Mouse (Mus musculus) midbrain, embryonic 15.5 days (tissue): ENCODE results near the gene Fam234a. TPM values are rescaled to one million over a fixed set of nuclear protein-coding genes. Genes with fewer than 3 reads are reported as not detected.

ENCODE experiments used
- ATAC-seq: fragments of 200-750 bp; cut with Nextera tagmentation; replicated peaks from 2 replicates; pipeline ENCODE4 v1.8.0; 2017; ENCODE audit warnings: moderate TSS enrichment
- H3K27ac ChIP-seq: fragments of 300-500 bp; sonication (generic); 2 replicates; pipeline ENCODE4 v1.5.1; 2015; ENCODE audit warnings: mild to moderate bottlenecking, inconsistent platforms
- H3K27me3 ChIP-seq: fragments of 300-500 bp; sonication (generic); replicated peaks from 2 replicates; pipeline ENCODE4 v1.6.1; 2015; ENCODE audit warnings: inconsistent platforms
- H3K36me3 ChIP-seq: fragments of 300-500 bp; sonication (generic); replicated peaks from 2 replicates; pipeline ENCODE4 v1.6.1; 2015; ENCODE audit warnings: inconsistent platforms
- H3K4me1 ChIP-seq: fragments of 300-500 bp; sonication (generic); 2 replicates; pipeline ENCODE4 v1.6.1; 2015; ENCODE audit warnings: inconsistent platforms
- H3K4me2 ChIP-seq: fragments of 300-500 bp; sonication (generic); 2 replicates; pipeline ENCODE4 v1.6.1; 2015; ENCODE audit warnings: inconsistent platforms, mild to moderate bottlenecking, moderate library complexity
- H3K4me3 ChIP-seq: fragments of 300-500 bp; sonication (generic); 2 replicates; pipeline ENCODE4 v1.5.1; 2015; ENCODE audit warnings: mild to moderate bottlenecking, inconsistent platforms
- H3K9ac ChIP-seq: fragments of 300-500 bp; sonication (generic); 2 replicates; pipeline ENCODE4 v1.6.1; 2015; ENCODE audit warnings: mild to moderate bottlenecking, inconsistent platforms
- H3K9me3 ChIP-seq: fragments of 300-500 bp; sonication (generic); 2 replicates; pipeline ENCODE4 v1.6.1; 2016; ENCODE audit warnings: inconsistent platforms
- WGBS: fragments of 180-500 bp; shearing (Covaris S2); methylation state at CpG from one replicate; pipeline ENCODE4 v1.1.7; 2015; ENCODE audit warnings: mixed read lengths; 5-methylcytosine and 5-hydroxymethylcytosine counted together
- polyA plus RNA-seq: library from polyadenylated mRNA; unstranded; fragments of >200 nt; fragmentation: Nextera tagmentation; extraction: Ambion mirVana; gene quantifications from 2 replicates; pipeline ENCODE4 v1.2.1, GENCODE M21; 2015

The Fam234a gene
- polyA plus RNA-seq, 1 experiment from 2014 or later: 31.7 TPM

DNA sequence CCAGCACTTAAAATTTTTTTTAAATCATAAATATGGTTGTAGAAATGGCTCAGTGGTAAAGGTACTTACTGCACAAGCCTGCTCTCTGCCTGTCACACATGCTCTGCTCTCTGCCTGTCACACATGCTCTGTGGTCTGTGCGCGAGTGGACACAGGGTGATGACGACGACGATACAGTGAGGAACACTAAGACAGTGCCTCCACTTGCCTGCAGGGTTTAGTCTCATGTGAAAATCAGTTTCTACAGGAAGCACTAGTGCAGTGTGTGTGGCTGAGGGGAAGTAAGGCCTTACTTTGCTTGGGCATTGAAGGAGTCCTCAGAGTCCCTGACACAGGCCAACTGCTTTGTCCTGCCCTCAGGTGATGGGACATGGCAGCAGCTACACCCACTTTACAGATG lies 14.3 kb downstream of the Fam234a start:
- H3K9ac ChIP-seq: no peak overlapping the region
- H3K4me2 ChIP-seq: no peak overlapping the region
- H3K4me1 ChIP-seq: no peaks in the 10 kb centered on the region
- over 99% methylated on average over 5 of the region's 5 CpGs for WGBS
- no peaks in the 10 kb centered on the region for H3K36me3 ChIP-seq
- H3K27me3 ChIP-seq: no peaks in the 10 kb centered on the region
- H3K9me3 ChIP-seq: no peaks in the 10 kb centered on the region
- H3K27ac ChIP-seq: no peak overlapping the region
- no peak for ATAC-seq
- no peak overlapping the region for H3K4me3 ChIP-seq

- Histone ChIP-seq H3K27ac (no peak overlapping the region), H3K9me3 (no peaks in the 10 kb centered on the region), H3K4me3 (no peak overlapping the region), H3K27me3 (no peaks in the 10 kb centered on the region), H3K9ac (no peak overlapping the region), H3K4me1 (no peaks in the 10 kb centered on the region), H3K36me3 (no peaks in the 10 kb centered on the region), H3K4me2 (no peak overlapping the region)
- 83% methylated on average over 12 of the region's 12 CpGs for WGBS
- ATAC-seq: no peak
Observed at GRCm38 (mm10) chr17:26225150-26225549, 18.9 kb downstream of the Fam234a start.

GRCm38 (mm10) chr17:26221508-26221907 lies 22.5 kb downstream of the Fam234a start:
- H3K27me3 ChIP-seq: no peaks in the 10 kb centered on the region
- ATAC-seq: no peak
- H3K4me3 ChIP-seq: no peak overlapping the region
- 86% methylated on average over 2 of the region's 2 CpGs for WGBS
- no peaks in the 10 kb centered on the region for H3K4me1 ChIP-seq
- H3K9ac ChIP-seq: no peak overlapping the region
- H3K4me2 ChIP-seq: no peak overlapping the region
- H3K36me3 ChIP-seq: no peaks in the 10 kb centered on the region
- H3K9me3 ChIP-seq: no peaks in the 10 kb centered on the region
- H3K27ac ChIP-seq: no peak overlapping the region

- Histone ChIP-seq H3K9me3 (no peaks in the 10 kb centered on the region), H3K36me3 (0 out of 2 replicates have a peak, but pooled peaks cover 3% of the 10 kb centered on the region), H3K27ac (no peak overlapping the region), H3K9ac (no peak overlapping the region), H3K4me3 (no peak overlapping the region), H3K27me3 (no peaks in the 10 kb centered on the region), H3K4me1 (no peaks in the 10 kb centered on the region), H3K4me2 (no peak overlapping the region)
- ATAC-seq: no peak
- WGBS: 91% methylated on average over 11 of the region's 11 CpGs
Observed at GRCm38 (mm10) chr17:26212681-26213080, 31.4 kb downstream of the Fam234a start.

DNA sequence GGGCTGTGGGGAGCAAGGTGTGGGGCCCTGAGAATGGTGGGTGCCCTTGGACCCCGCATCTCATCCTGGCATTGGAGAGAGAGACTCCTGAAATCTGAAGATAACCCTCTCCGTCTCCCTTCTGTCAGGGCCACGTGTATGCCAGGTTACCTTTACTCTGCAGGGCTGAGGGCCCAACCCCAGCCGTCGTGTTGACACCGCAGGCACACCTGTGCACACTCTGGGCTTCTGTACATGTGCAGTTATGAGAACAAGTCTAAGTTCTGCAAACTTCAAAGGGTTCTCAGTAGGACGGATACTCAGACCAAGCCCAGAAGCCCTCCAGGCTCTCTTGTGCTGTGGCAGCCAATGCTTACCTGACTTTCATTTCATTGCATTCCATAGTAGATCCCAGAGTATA lies 31.8 kb downstream of the Fam234a start:
- 93% methylated on average over 7 of the region's 7 CpGs for WGBS
- ATAC-seq: no peak

GRCm38 (mm10) chr17:26207686-26208085 lies 36.4 kb downstream of the Fam234a start, which contains the start of gene Arhgdig:
Arhgdig (minus strand) TSS chr17:26207786.
- no peak for ATAC-seq
- Histone ChIP-seq H3K27ac (no peak within 1 kb of the TSS), H3K9me3 (no peaks in the 10 kb centered on the region), H3K4me2 (no peak within 1 kb of the TSS), H3K27me3 (peaks cover 25% of the 10 kb centered on the region), H3K4me3 (no peak within 1 kb of the TSS), H3K4me1 (peaks cover 10% of the 10 kb centered on the region), H3K9ac (no peak within 1 kb of the TSS), H3K36me3 (no peaks in the 10 kb centered on the region)
- WGBS: 90% methylated on average over 12 of the region's 12 CpGs

More for the DNA sequence above, 31.8 kb downstream of the Fam234a start:
- Histone ChIP-seq H3K9me3 (no peaks in the 10 kb centered on the region), H3K4me3 (no peak overlapping the region), H3K36me3 (0 out of 2 replicates have a peak, but pooled peaks cover 3% of the 10 kb centered on the region), H3K27me3 (no peaks in the 10 kb centered on the region), H3K4me2 (no peak overlapping the region), H3K27ac (no peak overlapping the region), H3K9ac (no peak overlapping the region), H3K4me1 (no peaks in the 10 kb centered on the region)

DNA sequence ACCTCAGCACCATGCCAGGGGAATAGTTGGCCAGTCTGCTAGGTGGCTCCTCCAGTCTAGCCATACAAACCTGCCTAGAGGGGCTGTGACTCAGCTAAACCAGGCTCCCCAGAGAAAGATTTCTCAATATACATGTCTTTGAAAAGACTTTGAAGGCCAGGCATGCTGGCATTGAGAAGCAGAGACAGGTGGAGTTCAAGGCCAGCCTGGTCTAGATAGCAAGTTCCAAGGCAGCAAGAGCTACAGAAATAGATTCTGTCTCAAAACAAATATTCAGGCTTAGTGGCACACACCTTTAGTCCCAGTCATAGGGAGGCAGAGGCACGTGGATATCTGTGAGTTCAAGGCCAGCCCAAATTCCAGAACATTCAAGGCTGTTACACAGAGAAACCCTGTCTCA lies 37.6 kb downstream of the Fam234a start:
- no peak overlapping the region for H3K27ac ChIP-seq
- H3K36me3 ChIP-seq: no peaks in the 10 kb centered on the region
- no peak overlapping the region for H3K4me3 ChIP-seq
- H3K4me1 ChIP-seq: peaks cover 17% of the 10 kb centered on the region
- peaks cover 38% of the 10 kb centered on the region for H3K27me3 ChIP-seq
- H3K9ac ChIP-seq: no peak overlapping the region
- ATAC-seq: no peak
- H3K9me3 ChIP-seq: no peaks in the 10 kb centered on the region
- WGBS: 68% methylated on average over 1 of the region's 1 CpGs
- no peak overlapping the region for H3K4me2 ChIP-seq

DNA sequence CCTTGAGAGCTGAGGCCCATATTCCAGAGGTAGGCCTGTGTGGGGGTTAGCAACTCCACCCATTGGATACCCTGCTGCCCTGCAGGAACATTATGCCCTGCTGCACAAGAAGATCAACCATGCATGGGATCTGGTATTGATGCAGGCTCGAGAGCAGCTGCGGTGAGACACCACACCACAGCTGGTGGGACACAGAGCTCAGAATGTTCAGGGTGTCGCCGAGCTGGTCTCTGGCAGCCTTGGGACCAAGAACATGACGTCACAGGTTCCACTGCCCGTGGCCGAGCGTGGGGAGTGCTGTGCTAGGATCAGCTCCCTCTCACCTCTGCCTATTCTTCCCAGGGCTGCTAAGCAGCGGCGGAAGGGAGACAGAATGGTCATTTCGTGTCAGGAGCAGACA lies 39.3 kb downstream of the Fam234a start:
- no peak overlapping the region for H3K9ac ChIP-seq
- peaks cover 47% of the 10 kb centered on the region for H3K27me3 ChIP-seq
- no peak overlapping the region for H3K4me3 ChIP-seq
- peaks cover 28% of the 10 kb centered on the region for H3K4me1 ChIP-seq
- no peak overlapping the region for H3K4me2 ChIP-seq
- H3K27ac ChIP-seq: no peak overlapping the region
- no peaks in the 10 kb centered on the region for H3K9me3 ChIP-seq
- no peaks in the 10 kb centered on the region for H3K36me3 ChIP-seq
- no peak for ATAC-seq
- WGBS: 24% methylated on average over 11 of the region's 11 CpGs

- peak overlapping the region; percentile 38; the same call in 1 of the 2 replicates for H3K9ac ChIP-seq
- H3K4me3 ChIP-seq: peak overlapping the region; percentile 47
- peaks cover 28% of the 10 kb centered on the region for H3K4me1 ChIP-seq
- H3K4me2 ChIP-seq: peak overlapping the region; percentile 93
- under 1% methylated on average over 30 of the region's 30 CpGs for WGBS
- no peaks in the 10 kb centered on the region for H3K9me3 ChIP-seq
- ATAC-seq: peak; percentile 22; the same call in 1 of the 2 replicates
- H3K36me3 ChIP-seq: no peaks in the 10 kb centered on the region
- peaks cover 52% of the 10 kb centered on the region for H3K27me3 ChIP-seq
- H3K27ac ChIP-seq: no peak overlapping the region
Observed at GRCm38 (mm10) chr17:26203321-26203811, 40.7 kb downstream of the Fam234a start.

GRCm38 (mm10) chr17:26202737-26203136 lies 41.3 kb downstream of the Fam234a start, which contains the start of gene Rgs11:
Rgs11 (plus strand) TSS chr17:26202951.
- peaks cover 52% of the 10 kb centered on the region for H3K27me3 ChIP-seq
- no peaks in the 10 kb centered on the region for H3K9me3 ChIP-seq
- WGBS: 3% methylated on average over 22 of the region's 22 CpGs
- peak within 1 kb of the TSS; percentile 98 for H3K4me2 ChIP-seq
- peak within 1 kb of the TSS; percentile 51 for H3K4me3 ChIP-seq
- H3K27ac ChIP-seq: no peak within 1 kb of the TSS
- peak; percentile 10; the same call in 1 of the 2 replicates for ATAC-seq
- peak within 1 kb of the TSS; percentile 38 for H3K9ac ChIP-seq
- no peaks in the 10 kb centered on the region for H3K36me3 ChIP-seq
- peaks cover 28% of the 10 kb centered on the region for H3K4me1 ChIP-seq

GRCm38 (mm10) chr17:26201998-26202397 lies 42.0 kb downstream of the Fam234a start:
- Histone ChIP-seq H3K9ac (no peak overlapping the region), H3K36me3 (no peaks in the 10 kb centered on the region), H3K4me3 (peak overlapping the region; percentile 51; the same call in 1 of the 2 replicates), H3K9me3 (no peaks in the 10 kb centered on the region), H3K27me3 (peaks cover 52% of the 10 kb centered on the region), H3K4me1 (peaks cover 28% of the 10 kb centered on the region), H3K27ac (no peak overlapping the region), H3K4me2 (0 out of 2 replicates have a peak overlapping the region, but pooled peaks have one; percentile 98)
- ATAC-seq: no peak

GRCm38 (mm10) chr17:26200831-26201705 lies 43.0 kb downstream of the Fam234a start:
- peaks cover 52% of the 10 kb centered on the region for H3K27me3 ChIP-seq
- H3K4me3 ChIP-seq: peak overlapping the region; percentile 51
- peak; percentile 69 for ATAC-seq
- WGBS: under 1% methylated on average over 79 of the region's 92 CpGs
- H3K36me3 ChIP-seq: no peaks in the 10 kb centered on the region; the same call in 1 of the 2 replicates
- H3K9me3 ChIP-seq: no peaks in the 10 kb centered on the region
- H3K9ac ChIP-seq: peak overlapping the region; percentile 57
- H3K4me1 ChIP-seq: peaks cover 28% of the 10 kb centered on the region
- no peak overlapping the region for H3K27ac ChIP-seq
- peak overlapping the region; percentile 98 for H3K4me2 ChIP-seq
